Mouse (Mus musculus): ENCODE measurements around the gene Cenph. TPM values are rescaled to one million over a fixed set of nuclear protein-coding genes. Genes with fewer than 3 reads are reported as not detected.
A peak's percentile ranks its signal among the peaks of the same experiment; 100 is the strongest.

Cenph gene
- polyA plus RNA-seq (2014; fragmentation: Nextera tagmentation; extraction: Ambion mirVana) = 45.0 and 47.9 TPM in 2 replicates

DNA sequence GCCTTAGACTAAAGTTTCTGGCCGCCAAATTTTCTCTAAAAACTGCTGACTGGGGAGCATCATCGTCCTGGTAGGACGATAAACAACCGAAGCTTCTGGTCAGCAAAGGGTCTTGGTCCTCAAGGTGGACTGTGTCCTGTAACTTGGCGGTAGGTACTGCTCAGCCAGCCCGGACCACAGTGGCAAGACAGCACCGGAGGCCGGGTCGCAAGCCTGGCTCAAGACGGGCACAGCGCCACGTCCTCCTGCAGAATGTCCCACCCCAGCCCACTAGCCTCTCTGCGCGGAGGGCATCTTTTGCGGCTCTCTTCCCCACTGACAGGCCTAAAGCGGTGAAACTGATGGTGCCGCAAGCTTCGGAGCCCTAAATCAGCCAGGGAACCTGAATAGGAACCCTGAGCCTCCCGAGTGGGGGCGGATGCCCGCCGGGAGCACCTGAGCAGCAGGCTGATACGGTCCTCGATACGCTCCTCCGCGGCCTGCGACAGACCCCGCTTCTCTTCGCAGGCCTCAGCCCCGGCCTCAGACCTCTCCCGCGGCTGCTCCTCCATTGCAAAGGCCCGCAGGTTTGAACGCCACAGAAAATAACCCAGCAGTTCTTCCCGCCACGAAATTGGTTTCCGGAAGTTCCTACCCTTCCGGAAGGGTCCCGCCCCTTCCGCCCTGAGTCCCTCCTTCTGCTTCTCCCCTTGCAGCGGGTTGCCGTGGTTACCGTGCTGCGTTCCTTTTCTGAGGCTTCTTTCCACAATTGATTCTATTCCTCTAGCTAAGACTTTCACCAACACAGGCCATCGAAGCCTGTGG lies at the start of gene Cenph:
Gene Cenph (minus strand): TSS at position 648 of the 804 bp plus-strand sequence.
- Histone ChIP-seq H3K4me2 (peak within 1 kb of the TSS; percentile 71), H3K36me3 (ENCODE audit: insufficient read depth) (peaks cover 38% of the 10 kb centered on the region), H3K4me1 (ENCODE audit: insufficient read depth) (no peaks in the 10 kb centered on the region), H3K4me3 (ENCODE audit: low read depth, low read length) (peak within 1 kb of the TSS; percentile 90), H3K27ac (ENCODE audit: low read depth) (peak within 1 kb of the TSS; percentile 67), H3K9me3 (ENCODE audit: low read depth, low read length) (no peaks in the 10 kb centered on the region), H3K27me3 (ENCODE audit: insufficient read depth, low read length) (no peaks in the 10 kb centered on the region), H3K9ac (peak within 1 kb of the TSS; percentile 80)
- no peak for TF ChIP-seq CTCF (IDR thresholded peaks at IDR 0.05; ENCODE audit: low read depth)
- under 1% methylated on average over 46 of the region's 46 CpGs for WGBS
- DNase-seq (peak; percentile 96), ATAC-seq (ENCODE audit: insufficient read depth) (peak; percentile 95)

- Histone ChIP-seq H3K4me3 (ENCODE audit: low read depth, low read length) (no peak overlapping the region), H3K4me2 (no peak overlapping the region), H3K9ac (no peak overlapping the region), H3K27ac (ENCODE audit: low read depth) (no peak overlapping the region), H3K27me3 (ENCODE audit: insufficient read depth, low read length) (no peaks in the 10 kb centered on the region), H3K9me3 (ENCODE audit: low read depth, low read length) (no peaks in the 10 kb centered on the region), H3K36me3 (ENCODE audit: insufficient read depth) (peaks cover 67% of the 10 kb centered on the region), H3K4me1 (ENCODE audit: insufficient read depth) (no peaks in the 10 kb centered on the region)
- WGBS = 87% methylated on average over 3 of the region's 3 CpGs
- TF ChIP-seq CTCF (IDR thresholded peaks at IDR 0.05; ENCODE audit: low read depth) = no peak
- DNase-seq (no peak), ATAC-seq (ENCODE audit: insufficient read depth) (no peak)
Measured at GRCm38 (mm10) chr13:100824916-100825315, 49.2 kb upstream of the Cenph start.

DNA sequence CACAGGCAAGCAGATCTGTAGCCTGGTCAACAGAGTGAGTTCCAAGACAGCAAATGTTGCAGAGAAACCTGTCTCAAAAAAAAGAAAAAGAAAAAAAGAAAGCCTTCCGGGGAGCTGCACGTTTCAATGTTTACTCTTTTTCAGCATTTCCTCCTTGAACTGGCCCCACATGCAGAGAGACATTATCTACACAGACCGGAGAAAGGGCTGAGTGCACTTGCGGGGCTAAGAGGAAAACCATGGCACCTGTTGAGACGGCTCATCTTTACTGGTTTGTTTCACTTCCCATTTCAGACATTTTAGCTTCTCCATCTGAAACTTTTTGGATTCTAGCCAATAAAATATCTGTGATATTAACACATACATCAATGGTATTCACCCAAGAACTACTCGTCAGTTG lies 48.6 kb upstream of the Cenph start:
- no peaks in the 10 kb centered on the region for H3K27me3 ChIP-seq (ENCODE audit: insufficient read depth, low read length)
- H3K36me3 ChIP-seq (ENCODE audit: insufficient read depth) = peaks cover 73% of the 10 kb centered on the region
- H3K9me3 ChIP-seq (ENCODE audit: low read depth, low read length) = no peaks in the 10 kb centered on the region
- DNase-seq = no peak
- H3K4me2 ChIP-seq = no peak overlapping the region
- H3K4me1 ChIP-seq (ENCODE audit: insufficient read depth) = no peaks in the 10 kb centered on the region
- TF ChIP-seq CTCF (IDR thresholded peaks at IDR 0.05; ENCODE audit: low read depth) = no peak
- 57% methylated on average over 6 of the region's 6 CpGs for WGBS
- H3K4me3 ChIP-seq (ENCODE audit: low read depth, low read length) = no peak overlapping the region
- no peak overlapping the region for H3K27ac ChIP-seq (ENCODE audit: low read depth)
- ATAC-seq (ENCODE audit: insufficient read depth) = no peak
- no peak overlapping the region for H3K9ac ChIP-seq

- H3K9me3 ChIP-seq (ENCODE audit: low read depth, low read length) = no peaks in the 10 kb centered on the region
- ATAC-seq (ENCODE audit: insufficient read depth) (no peak), DNase-seq (no peak)
- peaks cover 76% of the 10 kb centered on the region for H3K36me3 ChIP-seq (ENCODE audit: insufficient read depth)
- TF ChIP-seq CTCF (IDR thresholded peaks at IDR 0.05; ENCODE audit: low read depth) = no peak
- no peak overlapping the region for H3K27ac ChIP-seq (ENCODE audit: low read depth)
- WGBS = 94% methylated on average over 3 of the region's 3 CpGs
- H3K4me2 ChIP-seq = no peak overlapping the region
- H3K4me3 ChIP-seq (ENCODE audit: low read depth, low read length) = no peak overlapping the region
- H3K9ac ChIP-seq = no peak overlapping the region
- no peaks in the 10 kb centered on the region for H3K4me1 ChIP-seq (ENCODE audit: insufficient read depth)
- no peaks in the 10 kb centered on the region for H3K27me3 ChIP-seq (ENCODE audit: insufficient read depth, low read length)
Measured at GRCm38 (mm10) chr13:100823863-100824262, 48.2 kb upstream of the Cenph start.

DNA sequence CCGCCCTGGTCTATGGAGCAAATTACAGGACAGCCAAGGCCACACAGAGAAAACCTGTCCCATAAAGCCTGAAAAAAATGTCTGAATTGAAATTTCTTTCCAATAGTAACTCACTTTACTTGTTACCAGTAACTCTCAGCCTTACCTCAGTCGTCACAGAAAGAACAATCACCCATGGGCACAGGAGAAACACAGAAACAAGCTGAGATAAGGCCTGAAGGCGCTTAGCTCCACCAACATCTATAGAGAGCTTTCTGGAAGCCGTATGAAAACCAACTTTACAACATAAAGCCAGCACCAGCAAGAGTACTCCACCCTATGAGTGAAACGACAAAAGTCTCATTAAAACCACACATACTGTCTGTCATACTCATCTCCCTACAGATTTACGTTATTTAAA lies 38.8 kb upstream of the Cenph start:
- H3K9ac ChIP-seq = no peak overlapping the region
- H3K4me3 ChIP-seq (ENCODE audit: low read depth, low read length) = no peak overlapping the region
- no peaks in the 10 kb centered on the region for H3K27me3 ChIP-seq (ENCODE audit: insufficient read depth, low read length)
- H3K36me3 ChIP-seq (ENCODE audit: insufficient read depth) = peaks cover 79% of the 10 kb centered on the region
- H3K4me1 ChIP-seq (ENCODE audit: insufficient read depth) = no peaks in the 10 kb centered on the region
- no peak overlapping the region for H3K4me2 ChIP-seq
- 88% methylated on average over 6 of the region's 6 CpGs for WGBS
- ATAC-seq (ENCODE audit: insufficient read depth) (no peak), DNase-seq (no peak)
- H3K9me3 ChIP-seq (ENCODE audit: low read depth, low read length) = no peaks in the 10 kb centered on the region
- no peak overlapping the region for H3K27ac ChIP-seq (ENCODE audit: low read depth)
- TF ChIP-seq CTCF (IDR thresholded peaks at IDR 0.05; ENCODE audit: low read depth) = no peak

GRCm38 (mm10) chr13:100805776-100806175 lies 30.1 kb upstream of the Cenph start:
- no peak overlapping the region for H3K27ac ChIP-seq (ENCODE audit: low read depth)
- H3K9ac ChIP-seq = no peak overlapping the region
- no peaks in the 10 kb centered on the region for H3K9me3 ChIP-seq (ENCODE audit: low read depth, low read length)
- ATAC-seq (ENCODE audit: insufficient read depth) (no peak), DNase-seq (no peak)
- H3K36me3 ChIP-seq (ENCODE audit: insufficient read depth) = peaks cover 80% of the 10 kb centered on the region
- TF ChIP-seq CTCF (IDR thresholded peaks at IDR 0.05; ENCODE audit: low read depth) = no peak
- H3K4me1 ChIP-seq (ENCODE audit: insufficient read depth) = no peaks in the 10 kb centered on the region
- H3K27me3 ChIP-seq (ENCODE audit: insufficient read depth, low read length) = no peaks in the 10 kb centered on the region
- no peak overlapping the region for H3K4me2 ChIP-seq
- 99% methylated on average over 3 of the region's 3 CpGs for WGBS
- no peak overlapping the region for H3K4me3 ChIP-seq (ENCODE audit: low read depth, low read length)

- 84% methylated on average over 6 of the region's 6 CpGs for WGBS
- no peak for TF ChIP-seq CTCF (IDR thresholded peaks at IDR 0.05; ENCODE audit: low read depth)
- no peak overlapping the region for H3K9ac ChIP-seq
- no peaks in the 10 kb centered on the region for H3K27me3 ChIP-seq (ENCODE audit: insufficient read depth, low read length)
- ATAC-seq (ENCODE audit: insufficient read depth) (no peak), DNase-seq (no peak)
- H3K4me3 ChIP-seq (ENCODE audit: low read depth, low read length) = no peak overlapping the region
- no peaks in the 10 kb centered on the region for H3K9me3 ChIP-seq (ENCODE audit: low read depth, low read length)
- no peak overlapping the region for H3K4me2 ChIP-seq
- H3K4me1 ChIP-seq (ENCODE audit: insufficient read depth) = no peaks in the 10 kb centered on the region
- H3K36me3 ChIP-seq (ENCODE audit: insufficient read depth) = peaks cover 16% of the 10 kb centered on the region
- no peak overlapping the region for H3K27ac ChIP-seq (ENCODE audit: low read depth)
Measured at GRCm38 (mm10) chr13:100797171-100797570, 21.5 kb upstream of the Cenph start.
